Mouse (Mus musculus): ENCODE measurements around the gene Fip1l1. TPM values are rescaled to one million over a fixed set of nuclear protein-coding genes. Genes with fewer than 3 reads are reported as not detected.
A peak's percentile ranks its signal among the peaks of the same experiment; 100 is the strongest.

Gene Fip1l1
- total RNA-seq (2021) = 10 to 100 TPM; 74.2 to 86.6 TPM
- long read RNA-seq, experiment 1, full-length matches to known transcripts = 20 of 56 reads
- long read RNA-seq, experiment 1, partial matches to known transcripts = 2 of 56 reads
- long read RNA-seq, experiment 1, other reads (novel, unspliced or antisense) = 34 of 56 reads
- long read RNA-seq, experiment 2, full-length matches to known transcripts = 34 of 81 reads
- long read RNA-seq, experiment 2, partial matches to known transcripts = 13 of 81 reads
- long read RNA-seq, experiment 2, other reads (novel, unspliced or antisense) = 34 of 81 reads

GRCm38 (mm10) chr5:74535240-74536021, at the start of gene Fip1l1:
Fip1l1 (plus strand) TSS chr5:74535449.
- peak; percentile 78 to 82 for DNase-seq (ENCODE audit: low spot score in 2 of 2)

DNA sequence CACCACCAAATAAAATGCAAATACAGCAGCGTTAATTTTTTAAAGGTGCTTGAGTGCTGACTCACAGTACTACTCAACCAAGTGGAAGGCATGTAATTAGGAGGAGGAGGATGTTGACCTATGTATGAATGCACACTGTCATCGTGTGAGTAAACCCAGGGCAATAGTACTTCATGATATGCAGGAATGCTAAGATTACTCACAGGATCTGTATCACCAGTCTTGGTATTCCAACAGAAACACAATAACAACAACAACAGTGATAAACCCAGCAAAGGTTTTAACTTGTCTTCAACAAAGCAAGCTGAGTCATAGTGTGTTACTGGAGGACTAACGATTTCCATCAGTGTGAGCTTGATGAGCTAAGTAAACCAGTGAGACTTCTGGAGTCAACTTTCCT, 42.5 kb upstream of the Fip1l1 start:
- no peak for DNase-seq (ENCODE audit: low spot score in 2 of 2)

GRCm38 (mm10) chr5:74511686-74512085, 23.6 kb upstream of the Fip1l1 start:
- DNase-seq (ENCODE audit: low spot score in 2 of 2) = no peak

DNA sequence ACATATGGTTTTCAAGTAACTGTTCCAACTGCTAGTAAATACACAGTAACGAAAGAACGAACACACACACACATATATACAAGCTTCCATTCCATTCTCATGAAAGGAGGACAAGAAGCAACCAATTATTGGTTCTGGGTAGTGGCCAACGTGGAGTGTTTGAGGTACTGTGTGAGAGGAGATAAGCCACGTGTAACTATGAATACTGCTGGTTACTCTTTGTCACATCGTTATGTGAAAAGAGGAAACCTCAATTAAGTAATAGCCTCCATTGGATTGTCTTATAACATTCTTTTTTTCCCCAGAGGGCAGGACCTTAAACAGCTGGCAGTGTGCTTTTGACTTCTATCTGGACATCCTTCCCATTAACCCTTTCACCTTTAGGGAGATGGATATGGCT, 8.2 kb upstream of the Fip1l1 start:
- no peak for DNase-seq (ENCODE audit: low spot score in 2 of 2)

DNA sequence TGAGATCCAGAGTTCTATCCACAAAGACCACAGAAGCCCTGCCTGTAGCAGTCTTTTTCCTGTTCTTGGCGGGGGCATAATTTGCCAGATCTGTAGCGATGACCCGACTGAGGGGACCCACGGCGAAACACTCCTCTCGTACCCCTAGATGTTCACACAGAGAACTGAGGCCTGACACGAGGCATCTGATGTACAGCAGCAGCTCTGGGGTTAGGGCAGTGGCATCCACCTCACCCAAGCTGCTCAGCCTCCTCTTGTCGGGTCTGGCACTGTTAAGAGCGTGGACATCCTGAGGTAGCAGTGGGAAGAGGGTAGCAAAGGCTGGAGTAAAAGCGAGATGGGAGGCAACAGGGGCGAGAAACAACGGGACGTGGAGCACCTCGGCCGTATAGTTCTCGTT, 4.5 kb upstream of the Fip1l1 start:
- DNase-seq (ENCODE audit: low spot score in 2 of 2) = no peak

- DNase-seq (ENCODE audit: low spot score in 2 of 2) = peak; percentile 97
Measured at GRCm38 (mm10) chr5:74531630-74532280, 3.5 kb upstream of the Fip1l1 start, which contains the start of gene Scfd2. Scfd2 (minus strand) TSS chr5:74531759.

DNA sequence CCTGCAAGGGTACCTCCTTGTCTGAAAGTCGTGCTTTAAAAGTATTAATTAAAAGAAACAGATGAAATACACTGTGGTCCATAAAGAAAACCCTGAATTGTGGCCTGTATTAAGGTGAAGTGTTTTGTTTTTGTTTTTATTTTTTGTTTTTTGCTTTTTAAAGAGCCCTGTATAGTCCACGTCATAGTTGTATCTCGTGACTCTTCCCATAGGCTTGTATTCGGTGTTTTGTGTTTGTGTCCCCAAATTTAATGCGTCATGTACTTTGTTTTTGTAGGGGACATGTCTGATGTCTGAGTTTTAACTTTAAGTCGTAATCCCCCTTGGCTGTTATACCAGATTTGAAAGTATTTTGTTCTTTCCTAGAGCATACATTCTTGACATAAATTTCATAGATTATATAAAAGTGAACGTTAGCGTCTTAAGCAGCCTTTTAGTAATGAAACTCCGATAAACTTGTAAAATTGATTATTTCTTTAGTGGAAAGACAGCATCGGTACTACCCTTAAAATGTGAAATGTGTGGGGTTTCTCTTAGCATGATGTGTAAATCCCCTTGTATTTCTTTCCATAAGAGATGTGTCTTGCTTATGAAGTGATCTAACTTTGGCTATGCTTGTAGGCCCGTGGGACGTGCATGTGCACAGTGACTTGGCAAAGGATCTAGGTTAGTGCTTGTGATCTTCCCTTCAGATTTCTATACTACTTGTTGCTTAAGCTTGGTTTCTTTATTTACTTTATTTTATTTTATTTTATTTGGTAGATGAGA, 1.1 kb downstream of the Fip1l1 start:
- DNase-seq (ENCODE audit: low spot score in 2 of 2) = no peak

GRCm38 (mm10) chr5:74545606-74546005, 10.4 kb downstream of the Fip1l1 start:
- DNase-seq (ENCODE audit: low spot score in 2 of 2) = no peak

- DNase-seq (ENCODE audit: low spot score in 2 of 2) = no peak
Measured at GRCm38 (mm10) chr5:74549566-74549965, 14.3 kb downstream of the Fip1l1 start.

GRCm38 (mm10) chr5:74561151-74561550, 25.9 kb downstream of the Fip1l1 start:
- DNase-seq (ENCODE audit: low spot score in 2 of 2) = no peak

DNA sequence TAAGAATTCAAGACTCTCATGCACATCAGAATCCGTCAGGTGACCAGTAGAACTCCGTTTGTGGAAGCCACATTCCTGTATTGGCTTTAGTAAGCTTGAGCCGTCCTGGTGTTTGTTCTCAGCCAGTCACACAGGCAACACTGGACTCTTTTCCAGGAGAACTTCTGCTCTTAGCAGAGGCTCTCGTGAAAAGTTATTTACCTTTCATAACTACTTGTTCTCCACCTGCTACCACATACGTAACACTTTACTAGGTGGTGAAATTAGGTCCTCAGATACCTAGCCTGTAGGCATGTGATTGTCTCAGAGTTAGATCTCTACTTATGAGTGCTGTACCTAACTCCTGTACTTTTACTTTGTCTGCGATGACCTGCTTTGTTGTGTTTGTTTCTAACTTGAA, 36.5 kb downstream of the Fip1l1 start:
- DNase-seq (ENCODE audit: low spot score in 2 of 2) = no peak

- DNase-seq (ENCODE audit: low spot score in 2 of 2) = no peak
Measured at GRCm38 (mm10) chr5:74589133-74589532, 53.9 kb downstream of the Fip1l1 start.

DNA sequence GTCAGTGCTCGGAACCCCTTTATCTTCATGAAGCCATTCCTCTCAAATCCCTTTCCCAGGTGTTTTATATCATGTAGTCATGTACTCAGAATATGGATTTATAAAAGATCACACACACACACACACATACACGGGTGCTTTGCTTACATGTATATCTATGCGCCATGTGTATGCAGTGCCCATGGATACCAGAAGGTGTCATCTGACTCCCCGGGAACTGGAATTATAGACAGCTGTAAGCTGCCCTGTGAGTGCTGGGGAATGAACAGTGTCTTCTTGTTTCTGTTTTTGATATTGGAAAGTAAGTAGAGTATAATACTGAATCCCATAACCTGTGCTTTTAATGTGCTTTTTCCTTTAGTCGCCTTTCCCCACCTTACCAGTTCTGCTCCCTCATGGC, 56.2 kb downstream of the Fip1l1 start:
- no peak for DNase-seq (ENCODE audit: low spot score in 2 of 2)

DNA sequence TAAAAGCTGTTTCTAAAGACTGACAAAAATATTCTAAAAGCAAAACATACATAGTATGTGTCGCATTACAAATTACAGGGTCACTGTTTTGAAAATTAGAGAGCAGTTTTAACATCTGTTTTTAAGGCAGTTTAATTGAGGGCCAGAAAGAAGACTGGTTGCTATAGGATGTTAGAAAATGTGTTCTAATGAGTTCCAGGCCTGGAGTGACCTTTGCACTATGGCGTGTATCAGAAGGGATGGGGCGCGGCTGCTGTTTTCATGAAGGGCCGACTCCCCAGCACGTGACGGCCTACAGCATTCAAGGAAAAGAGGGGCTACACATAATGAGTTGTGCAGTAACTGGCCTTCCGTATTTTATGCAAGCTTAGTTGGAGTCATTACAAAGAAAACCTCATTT, 57.9 kb downstream of the Fip1l1 start:
- no peak for DNase-seq (ENCODE audit: low spot score in 2 of 2)

GRCm38 (mm10) chr5:74600010-74600409, 64.8 kb downstream of the Fip1l1 start:
- no peak for DNase-seq (ENCODE audit: low spot score in 2 of 2)

- DNase-seq (ENCODE audit: low spot score in 2 of 2) = no peak
Measured at GRCm38 (mm10) chr5:74601171-74601570, 65.9 kb downstream of the Fip1l1 start.

DNA sequence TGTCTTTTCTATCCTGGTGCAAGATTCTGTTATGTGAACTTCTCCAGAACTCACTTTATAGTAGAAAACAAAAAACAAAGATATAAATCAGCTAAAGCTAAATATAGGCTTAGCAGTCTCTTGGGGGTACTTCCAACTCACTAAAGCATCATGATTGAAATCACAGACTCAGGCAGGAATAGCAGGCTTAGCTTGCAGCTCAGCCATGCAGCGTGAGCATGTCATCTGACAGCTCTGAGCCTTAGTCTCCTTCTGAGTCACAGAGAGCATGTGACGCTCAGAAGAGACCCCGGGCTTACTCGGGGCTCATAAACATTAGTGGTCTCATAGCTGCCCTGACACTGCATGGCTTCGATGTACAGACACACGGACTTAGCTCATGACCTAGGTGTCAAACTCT, 66.7 kb downstream of the Fip1l1 start:
- DNase-seq (ENCODE audit: low spot score in 2 of 2) = no peak

GRCm38 (mm10) chr5:74602371-74602770, 67.1 kb downstream of the Fip1l1 start:
- DNase-seq (ENCODE audit: low spot score in 2 of 2) = no peak

DNA sequence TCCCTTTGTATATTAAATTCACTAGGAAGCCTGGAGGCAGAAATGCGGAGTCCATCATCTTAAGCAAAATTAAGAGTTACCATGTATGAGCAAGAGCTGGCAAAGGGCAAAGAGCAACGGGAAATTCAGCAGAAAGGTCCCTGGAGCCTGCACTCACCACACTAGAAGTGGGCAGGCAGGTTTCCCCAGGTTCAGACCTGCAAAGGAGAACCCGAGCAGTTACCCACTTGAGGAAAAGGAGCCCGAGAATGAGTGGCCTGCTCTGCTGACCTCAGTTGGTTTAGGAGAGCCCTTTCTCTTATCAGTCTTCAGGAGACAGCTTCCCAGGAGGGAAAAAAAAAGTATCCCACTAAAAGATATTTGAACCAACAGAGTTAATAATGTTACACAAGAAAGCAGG, 68.1 kb downstream of the Fip1l1 start:
- DNase-seq (ENCODE audit: low spot score in 2 of 2) = no peak

DNA sequence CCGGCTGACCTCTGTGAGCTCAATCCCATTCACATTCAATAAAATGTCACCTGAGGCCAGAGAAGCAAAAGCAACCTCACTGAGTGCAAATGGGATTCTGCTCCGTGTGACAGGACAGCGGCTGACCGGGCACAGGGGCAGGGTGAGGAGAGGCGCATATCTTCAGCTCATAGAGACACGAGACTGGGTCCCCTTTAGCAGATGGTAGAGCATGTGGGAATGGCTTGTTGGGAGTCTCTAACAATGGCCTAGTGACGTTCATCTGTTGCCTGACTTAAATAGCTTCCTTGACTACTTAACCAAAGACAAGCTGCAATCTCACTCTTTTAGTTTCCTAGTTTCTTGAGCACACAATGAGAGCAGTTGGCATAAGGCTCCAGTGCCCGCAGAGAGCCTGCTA, 71.0 kb downstream of the Fip1l1 start:
- DNase-seq (ENCODE audit: low spot score in 2 of 2) = no peak

- no peak for DNase-seq (ENCODE audit: low spot score in 2 of 2)
Measured at GRCm38 (mm10) chr5:74610511-74610910, 75.3 kb downstream of the Fip1l1 start.
